Mouse (Mus musculus) heart, adult 9 months (tissue): Measurements from ENCODE around the gene Klk10.

ENCODE experiments used
- DNase-seq, 2 experiments: peaks; one replicate each; pipeline ENCODE4 v3.0.0; 2022; ENCODE audit warnings: low spot score in 2 of 2

Klk10 gene

GRCm38 (mm10) chr7:43796355-43796754, 15.5 kb downstream of the Klk10 start:
- DNase-seq: no peak

GRCm38 (mm10) chr7:43797333-43797769, 16.5 kb downstream of the Klk10 start, which contains the start of gene Klk8:
Gene Klk8, plus strand, starts transcription at chr7:43797577.
- peak; percentile 17 to 18 for DNase-seq

GRCm38 (mm10) chr7:43797844-43798462, 17.1 kb downstream of the Klk10 start:
- peak in 1 of 2 experiments; percentile 49 for DNase-seq

- DNase-seq: no peak
These were observed 19.0 kb downstream of the Klk10 start for GRCm38 (mm10) chr7:43799876-43800275.

- no peak for DNase-seq
These were observed 30.2 kb downstream of the Klk10 start, which contains the start of gene Klk7 for GRCm38 (mm10) chr7:43810994-43811393. Gene Klk7, plus strand, starts transcription at chr7:43811294.

- no peak for DNase-seq
These were observed 34.4 kb downstream of the Klk10 start for GRCm38 (mm10) chr7:43815211-43815610.

- DNase-seq: no peak
These were observed 35.9 kb downstream of the Klk10 start for GRCm38 (mm10) chr7:43816746-43817145.

GRCm38 (mm10) chr7:43821581-43821980, 40.7 kb downstream of the Klk10 start:
- no peak for DNase-seq

- no peak for DNase-seq
These were observed 43.4 kb downstream of the Klk10 start, which contains the start of gene Klk6 for GRCm38 (mm10) chr7:43824199-43824598. Gene Klk6, plus strand, starts transcription at chr7:43824499.

GRCm38 (mm10) chr7:43826056-43826455, 45.2 kb downstream of the Klk10 start:
- DNase-seq: no peak

- no peak for DNase-seq
These were observed 46.9 kb downstream of the Klk10 start for GRCm38 (mm10) chr7:43827706-43828105.

GRCm38 (mm10) chr7:43829006-43829405, 48.2 kb downstream of the Klk10 start:
- no peak for DNase-seq
